Mouse (Mus musculus) gastrocnemius, postnatal 4 days (tissue): ENCODE data around the gene Onecut3. TPM values are rescaled to one million over a fixed set of nuclear protein-coding genes. Genes with fewer than 3 reads are reported as not detected.
A peak's percentile ranks its signal among the peaks of the same experiment; 100 is the strongest.

Experiments
- DNase-seq, 2 experiments: peaks; one replicate each; pipeline ENCODE4 v3.0.0; 2021 to 2022; ENCODE audit warnings: low spot score in 2 of 2, mixed read lengths in 2 of 2
- long read RNA-seq, 2 experiments: library from polyadenylated mRNA; stranded (forward); transcript quantifications; one replicate each; pipeline ENCODE4 v2.0.0; 2021
- total RNA-seq, 2 experiments: library from RNA; stranded (reverse); gene quantifications; 2 replicates each; pipeline ENCODE4 v1.2.3; 2021

Gene Onecut3
- total RNA-seq = not detected
- long read RNA-seq, experiment 1 = 0 reads
- long read RNA-seq, experiment 2 = 0 reads

GRCm38 (mm10) chr10:80494732-80495131, at the start of gene Onecut3:
Onecut3 (plus strand) TSS chr10:80494835.
- DNase-seq = peak in 1 of 2 experiments; percentile 31

DNA sequence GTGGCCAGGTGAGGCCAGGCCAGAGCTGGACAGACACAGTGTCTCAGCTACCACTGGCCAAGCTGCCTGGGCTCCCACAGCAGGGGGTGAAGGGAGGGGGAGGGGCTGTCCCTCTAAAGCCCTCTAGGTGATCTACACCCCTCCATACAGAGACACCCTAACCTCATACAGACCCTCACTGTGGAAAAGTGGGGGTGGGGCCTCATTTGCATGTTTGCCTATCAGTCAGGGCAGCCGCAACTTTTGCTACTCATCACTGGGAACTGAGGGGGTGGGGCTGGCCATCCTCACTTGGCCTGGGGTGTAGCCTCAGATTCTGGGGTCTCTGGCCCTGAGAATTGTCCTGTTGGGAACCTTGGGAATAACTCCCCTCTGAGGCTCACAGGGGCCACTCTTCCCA, 49.6 kb upstream of the Onecut3 start:
- DNase-seq = no peak

DNA sequence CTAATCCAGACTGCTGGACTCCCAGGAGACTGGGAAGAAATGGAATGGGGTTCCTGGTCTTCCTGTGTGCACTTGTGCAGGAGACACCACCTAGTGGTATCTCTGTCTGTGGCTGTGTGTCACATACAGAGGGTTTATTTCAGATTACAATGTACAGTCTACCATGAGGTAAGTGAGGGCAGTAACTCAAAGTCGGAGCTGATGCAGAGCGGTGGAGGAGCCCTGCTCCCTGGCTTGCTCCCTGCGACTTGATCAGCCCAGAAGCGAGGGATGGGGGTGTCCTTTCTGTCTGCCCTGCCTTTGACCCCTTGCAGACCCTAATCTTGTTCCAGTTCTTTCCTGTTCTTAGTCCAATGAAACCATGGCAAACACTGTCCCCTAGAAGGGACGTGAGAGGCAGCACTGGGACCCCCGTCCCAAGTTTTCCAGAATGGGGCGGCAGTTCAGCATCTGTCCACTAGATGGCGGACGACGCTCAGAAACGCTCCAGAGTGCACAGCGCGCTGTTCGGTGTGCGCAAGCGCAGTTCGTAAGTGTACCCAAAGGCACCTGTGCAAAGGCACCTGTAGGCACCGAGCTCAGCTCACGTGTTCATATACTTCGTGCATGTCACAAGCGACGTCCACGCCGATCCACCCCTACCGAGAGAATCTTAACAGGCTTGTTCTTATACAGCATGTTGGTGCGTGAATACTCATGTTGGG, 48.6 kb upstream of the Onecut3 start:
- DNase-seq = peak in 1 of 2 experiments; percentile 69

DNA sequence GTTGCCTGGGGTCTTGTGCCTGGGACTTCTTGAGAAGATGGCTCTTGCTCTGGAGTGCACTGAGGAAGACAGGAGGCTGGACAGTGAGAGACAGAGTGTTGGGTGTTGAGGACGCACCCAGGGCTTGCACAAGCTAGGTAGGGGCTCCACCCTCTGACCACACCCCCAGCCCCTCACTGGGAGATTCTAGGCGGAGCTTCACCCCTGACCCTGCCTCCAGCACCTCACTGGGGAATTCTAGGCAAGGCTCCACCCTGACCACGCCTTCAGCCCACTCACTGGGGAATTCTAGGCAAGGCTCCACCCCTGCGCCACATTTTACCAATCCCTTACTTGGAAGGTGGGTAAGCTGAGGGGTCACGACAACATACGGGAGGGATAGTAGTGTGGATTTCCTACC, 44.0 kb upstream of the Onecut3 start:
- DNase-seq = no peak

GRCm38 (mm10) chr10:80453601-80454000, 41.0 kb upstream of the Onecut3 start:
- DNase-seq = no peak

DNA sequence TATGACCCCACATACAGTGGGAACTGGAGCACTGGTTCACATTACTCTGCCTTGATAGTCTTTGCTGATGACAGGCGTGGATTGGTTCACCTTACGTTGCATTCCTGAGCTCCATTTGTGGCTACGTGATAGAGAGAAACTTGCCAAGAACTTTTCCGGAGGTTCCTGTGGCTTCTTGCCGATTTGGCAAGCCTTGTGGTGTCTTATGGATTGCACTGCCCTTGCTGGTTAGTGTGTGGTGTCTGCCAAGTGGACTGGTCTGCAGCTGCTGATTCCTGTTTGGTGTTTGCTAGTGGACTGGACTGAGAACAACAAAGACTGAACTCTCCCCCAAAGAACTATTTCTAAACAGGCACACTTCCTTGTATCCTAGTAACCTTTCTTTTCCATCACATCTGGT, 39.9 kb upstream of the Onecut3 start:
- DNase-seq = no peak

DNA sequence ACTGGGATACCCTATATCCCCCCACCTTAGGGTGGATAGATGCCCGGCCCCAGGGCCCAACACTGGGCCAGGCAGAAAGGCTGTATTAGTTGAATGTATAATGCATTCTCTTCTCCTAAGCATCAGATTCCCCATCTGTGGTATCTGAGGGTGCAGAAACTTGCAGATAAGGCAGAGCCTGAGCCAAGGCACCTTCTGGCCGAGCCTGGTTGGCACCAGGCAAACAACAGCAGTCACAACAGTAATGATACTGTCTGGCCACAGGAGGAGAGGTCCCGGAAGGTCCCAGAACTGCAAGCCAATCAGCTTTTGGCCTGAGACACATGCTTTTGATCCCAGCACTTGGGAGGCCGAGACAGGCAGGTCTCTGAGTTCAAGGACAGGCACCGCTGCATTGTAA, 38.9 kb upstream of the Onecut3 start:
- no peak for DNase-seq

DNA sequence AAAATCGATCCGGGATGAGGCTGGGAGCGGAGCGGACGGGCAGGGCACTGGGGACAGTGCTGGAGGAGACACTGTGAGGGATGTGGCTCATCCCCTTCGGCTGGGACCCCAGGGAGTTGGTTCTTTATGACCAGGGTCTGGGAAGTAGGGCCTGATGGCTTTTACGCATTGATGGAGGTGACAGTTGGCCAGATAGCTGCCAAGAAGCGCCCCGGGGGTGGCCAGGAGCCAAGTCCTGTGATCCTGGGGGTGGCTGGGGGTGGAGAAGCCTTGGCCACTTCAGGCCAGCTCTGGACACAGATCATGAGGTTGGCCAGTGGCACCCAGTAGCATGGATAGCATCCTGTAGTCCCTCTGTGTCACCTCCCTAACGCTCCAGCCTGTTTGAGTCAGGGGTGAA, 35.4 kb upstream of the Onecut3 start:
- no peak for DNase-seq

GRCm38 (mm10) chr10:80459671-80460070, 35.0 kb upstream of the Onecut3 start:
- no peak for DNase-seq

GRCm38 (mm10) chr10:80460324-80460723, 34.3 kb upstream of the Onecut3 start:
- DNase-seq = no peak

- DNase-seq = no peak
These were observed 33.3 kb upstream of the Onecut3 start for GRCm38 (mm10) chr10:80461346-80461745.

- no peak for DNase-seq
These were observed 30.1 kb upstream of the Onecut3 start for GRCm38 (mm10) chr10:80464381-80465035.

- no peak for DNase-seq
These were observed 29.6 kb upstream of the Onecut3 start for GRCm38 (mm10) chr10:80465066-80465465.

DNA sequence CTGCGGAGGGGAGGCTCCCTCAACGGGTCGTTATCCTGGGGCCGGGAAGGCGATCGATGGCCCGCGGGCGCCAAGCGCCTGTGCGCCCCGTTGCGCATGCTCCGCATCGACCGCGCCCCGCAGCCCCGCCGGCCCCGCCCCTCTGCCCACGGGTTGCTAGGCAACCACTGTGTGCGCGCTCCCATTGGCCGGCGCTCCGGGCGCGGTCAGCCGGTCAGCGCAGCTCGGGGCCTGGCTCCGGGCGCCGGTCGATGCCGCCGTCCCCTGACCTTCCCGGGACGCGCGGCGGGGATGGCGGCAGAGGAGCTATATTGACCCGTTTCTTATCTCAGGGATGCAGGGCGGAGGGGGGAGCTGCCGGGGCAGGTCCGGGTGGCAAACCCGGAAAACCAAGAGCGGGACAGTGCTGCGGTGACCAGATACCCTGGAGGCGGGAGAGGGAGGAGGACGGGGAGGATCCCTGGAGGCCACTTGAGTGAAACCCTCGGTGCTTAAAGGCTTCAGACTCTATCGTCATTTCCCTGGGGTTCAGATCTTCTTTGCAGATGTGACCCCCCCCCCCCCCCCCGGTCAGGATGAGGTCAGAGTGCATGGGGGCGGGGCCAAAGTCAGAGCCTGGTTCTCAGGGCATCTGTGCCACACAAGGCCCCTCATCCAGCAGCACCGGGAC, 19.2 kb upstream of the Onecut3 start:
- DNase-seq = peak; percentile 86 to 92

GRCm38 (mm10) chr10:80478531-80478930, 16.1 kb upstream of the Onecut3 start:
- no peak for DNase-seq

DNA sequence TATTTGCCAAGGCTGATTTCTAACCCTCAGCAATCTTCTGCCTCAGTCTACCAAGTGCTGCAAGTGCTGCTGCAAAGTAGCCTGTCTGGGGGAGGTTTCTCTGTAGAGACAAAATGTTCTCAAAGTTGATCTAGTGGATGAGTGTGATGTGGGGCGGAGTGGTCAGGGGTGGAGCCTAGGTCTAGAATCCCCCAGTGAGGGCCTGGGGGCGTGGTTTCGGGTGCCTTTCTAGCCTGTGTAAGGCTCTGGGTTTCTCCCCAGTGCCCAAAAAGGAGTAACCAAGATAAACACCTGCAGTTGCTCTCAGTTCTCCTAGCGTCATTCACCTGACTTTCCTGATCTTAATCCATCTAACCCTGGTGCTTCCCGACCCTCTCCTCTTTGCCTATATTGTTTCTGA, 13.6 kb upstream of the Onecut3 start:
- DNase-seq = no peak

DNA sequence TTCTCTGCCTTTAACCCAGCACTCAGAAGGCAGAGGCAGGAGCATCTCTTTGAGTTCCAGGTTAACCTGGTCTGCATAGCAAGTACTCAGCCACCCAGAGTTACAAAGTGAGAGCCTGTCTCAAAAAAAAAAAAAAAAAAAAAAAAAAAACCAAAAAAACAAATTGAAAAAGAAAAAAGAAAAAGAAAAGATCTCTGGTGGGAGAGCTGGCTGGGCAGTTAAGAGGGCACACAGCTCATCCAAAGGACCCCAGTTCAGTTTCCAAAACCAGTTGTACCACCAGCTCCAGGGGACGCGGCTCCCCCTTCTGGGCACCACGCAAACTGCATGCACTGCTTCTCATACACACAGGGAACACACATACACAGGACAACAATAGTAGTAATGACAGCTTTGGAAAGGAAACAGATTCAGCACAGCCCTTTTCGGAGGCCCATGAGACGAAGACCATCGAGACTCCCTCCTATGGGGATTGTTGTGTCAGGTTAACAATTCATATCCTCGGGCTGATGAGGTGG, 7.7 kb upstream of the Onecut3 start:
- no peak for DNase-seq

- peak in 1 of 2 experiments; percentile 50 for DNase-seq
These were observed 4.6 kb upstream of the Onecut3 start for GRCm38 (mm10) chr10:80490051-80490450.

GRCm38 (mm10) chr10:80495901-80496300, 1.3 kb downstream of the Onecut3 start:
- no peak for DNase-seq

DNA sequence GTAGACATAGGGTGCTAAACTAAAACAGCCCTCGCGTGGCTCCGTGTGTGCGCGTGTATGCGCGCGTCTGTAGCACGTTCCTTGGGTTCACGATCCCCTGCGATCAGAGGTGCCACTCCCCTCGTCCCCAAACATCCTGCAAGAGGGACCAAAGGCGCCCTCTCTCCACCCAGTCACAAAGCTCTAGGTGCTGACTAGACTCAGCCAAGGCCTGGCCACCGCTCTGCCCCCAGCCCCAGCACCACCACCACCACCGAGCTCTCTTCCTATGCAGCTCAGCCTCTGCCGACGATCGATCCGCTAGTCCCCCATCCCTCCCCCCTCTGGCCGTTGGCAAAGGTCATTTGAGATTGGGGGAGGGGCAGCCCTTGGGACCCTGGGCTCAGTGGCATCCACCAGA, 1.8 kb downstream of the Onecut3 start:
- no peak for DNase-seq

DNA sequence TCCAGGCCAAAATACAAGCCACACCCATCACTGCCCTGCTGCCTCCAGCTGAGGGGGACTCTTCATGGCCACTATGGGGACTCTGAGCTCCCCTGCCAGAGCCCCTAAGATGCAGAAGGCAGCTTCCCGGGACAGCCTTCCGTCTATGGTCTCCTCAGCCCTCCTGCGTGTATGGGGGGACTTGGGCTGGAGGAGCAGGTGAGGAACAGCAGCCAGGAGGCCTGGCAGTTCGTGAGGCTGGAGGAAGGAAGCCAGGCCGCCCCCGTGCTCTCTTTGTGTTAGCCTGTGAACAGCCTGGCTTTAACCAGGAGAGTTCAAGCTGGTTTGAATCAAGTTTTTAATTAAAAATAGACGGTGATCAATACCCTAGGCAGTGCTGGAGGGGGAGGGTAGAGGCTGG, 7.7 kb downstream of the Onecut3 start:
- no peak for DNase-seq

DNA sequence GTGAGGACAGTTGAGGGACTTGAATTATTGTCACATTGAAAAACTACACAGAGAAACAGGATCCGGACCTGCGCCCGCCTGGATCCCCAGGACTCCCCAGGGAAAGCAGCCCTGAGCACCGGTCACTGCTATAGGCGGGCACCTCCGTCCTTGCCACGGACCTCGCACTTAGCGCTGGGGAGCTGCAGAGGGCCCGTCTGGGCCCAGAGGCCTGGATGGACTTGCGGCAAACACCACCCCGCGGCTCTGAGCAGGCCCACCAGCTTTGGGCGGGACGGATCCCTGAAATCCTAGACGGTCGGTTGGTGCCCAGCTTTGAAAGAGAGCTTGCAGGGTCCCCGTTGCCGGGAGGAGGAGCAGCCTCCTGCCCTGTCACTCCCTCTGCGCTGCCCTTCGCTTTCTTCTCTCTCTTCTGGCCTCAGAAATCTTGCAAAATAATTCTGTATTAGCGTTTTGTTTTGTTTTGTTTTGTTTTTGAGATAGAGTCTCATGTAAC, 8.2 kb downstream of the Onecut3 start:
- no peak for DNase-seq
